Mouse (Mus musculus) left cerebral cortex, postnatal 25 days (tissue): ENCODE measurements around the gene Serpina3j. TPM values are rescaled to one million over a fixed set of nuclear protein-coding genes. Genes with fewer than 3 reads are reported as not detected.

Source experiments
- DNase-seq, 2 experiments: peaks; one replicate each; pipeline ENCODE4 v3.0.0; 2022; ENCODE audit warnings: low spot score in 2 of 2, mixed read lengths in 1 of 2
- intact Hi-C: fragments of 180-260 bp; cut with DNase I; formaldehyde crosslinking; loops from one replicate; pipeline ENCODE4 v1.15.1; 2025
- total RNA-seq, 2 experiments: library from RNA; stranded (reverse); gene quantifications; 2 replicates each; pipeline ENCODE4 v1.2.3; 2021

The Serpina3j gene
- total RNA-seq, 2 experiments from 2014 or later, result not detected

DNA sequence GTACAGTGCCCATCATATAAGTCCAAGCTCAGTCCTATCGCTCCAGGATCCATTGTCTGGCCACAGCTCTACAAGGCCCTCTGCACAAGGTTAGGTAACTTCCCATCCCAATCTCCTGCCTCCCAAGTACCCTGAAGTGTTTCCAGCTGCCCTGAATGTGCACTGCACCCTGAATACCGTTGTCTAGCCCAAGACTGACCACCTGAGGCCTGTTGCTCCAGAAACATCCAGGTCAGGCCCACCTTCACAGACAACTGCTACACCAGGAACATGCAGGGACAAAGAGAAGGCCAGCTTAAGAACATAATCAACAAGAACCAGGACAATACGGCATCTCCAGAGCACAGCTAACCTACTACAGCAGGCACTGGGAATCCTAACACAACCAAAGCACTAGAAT lies 55.6 kb downstream of the Serpina3j start:
- DNase-seq, result no peak
- intact Hi-C loops, result no loop called here

Other genes with a start within 250 kb of the Serpina3j start
- gene Serpina5, start 213.4 kb upstream of the Serpina3j start, total RNA-seq, result not detected
- not detected for gene Serpina3a, start 201.8 kb upstream of the Serpina3j start, total RNA-seq
- gene Serpina3b, start 186.6 kb upstream of the Serpina3j start, total RNA-seq, result not detected
- gene Serpina3c, start 160.7 kb upstream of the Serpina3j start, total RNA-seq, result under 1 TPM in 1 of 2 experiments, not detected in 1; 0.18 TPM
- gene Serpina3f, start 100.0 kb upstream of the Serpina3j start, total RNA-seq, result not detected
- gene Serpina3g, start 78.3 kb upstream of the Serpina3j start, total RNA-seq, result not detected
- not detected for gene Serpina3i, start 51.4 kb upstream of the Serpina3j start, total RNA-seq
- not detected for gene Serpina3k, start 23.9 kb downstream of the Serpina3j start, total RNA-seq
- gene Serpina3m, start 23.9 kb downstream of the Serpina3j start, total RNA-seq, result under 1 TPM in 1 of 2 experiments, not detected in 1; 0.25 TPM
- gene Serpina3n, start 92.2 kb downstream of the Serpina3j start, total RNA-seq, result 10 to 100 TPM in 1 of 2 experiments, 1 to 10 TPM in 1; 9.3 to 10.7 TPM
- gene Gsc, start 158.8 kb downstream of the Serpina3j start, total RNA-seq, result not detected